Mouse (Mus musculus) neural tube, embryonic 12.5 days (tissue): Measurements from ENCODE around the gene Gm49361. TPM values are rescaled to one million over a fixed set of nuclear protein-coding genes. Genes with fewer than 3 reads are reported as not detected.

ENCODE experiments used
- ATAC-seq: fragments of 200-750 bp; cut with Nextera tagmentation; 2 replicates; pipeline ENCODE4 v1.8.0; 2017; ENCODE audit warnings: low read depth, mild to moderate bottlenecking, moderate TSS enrichment, moderate library complexity; ENCODE audit not compliant: low FRiP score
- H3K27ac ChIP-seq: fragments of 300-500 bp; sonication (generic); 2 replicates; pipeline ENCODE4 v1.5.1; 2016
- H3K27me3 ChIP-seq: fragments of 300-500 bp; sonication (generic); replicated peaks from 2 replicates; pipeline ENCODE4 v1.6.1; 2016; ENCODE audit warnings: mild to moderate bottlenecking
- H3K36me3 ChIP-seq: fragments of 300-500 bp; sonication (generic); 2 replicates; pipeline ENCODE4 v1.6.1; 2016; ENCODE audit warnings: mild to moderate bottlenecking
- H3K4me1 ChIP-seq: fragments of 300-500 bp; sonication (generic); 2 replicates; pipeline ENCODE4 v1.6.1; 2016
- H3K4me2 ChIP-seq: fragments of 300-500 bp; sonication (generic); replicated peaks from 2 replicates; pipeline ENCODE4 v1.6.1; 2016; ENCODE audit warnings: mild to moderate bottlenecking
- H3K4me3 ChIP-seq: fragments of 300-500 bp; sonication (generic); 2 replicates; pipeline ENCODE4 v1.5.1; 2016
- H3K9ac ChIP-seq: fragments of 300-500 bp; sonication (generic); 2 replicates; pipeline ENCODE4 v1.6.1; 2016; ENCODE audit warnings: mild to moderate bottlenecking
- H3K9me3 ChIP-seq: fragments of 300-500 bp; sonication (generic); 2 replicates; pipeline ENCODE4 v1.6.1; 2016; ENCODE audit warnings: mild to moderate bottlenecking
- WGBS: fragments of 180-500 bp; shearing (Covaris S2); methylation state at CpG from one replicate; pipeline ENCODE4 v1.1.7; 2016; 5-methylcytosine and 5-hydroxymethylcytosine counted together
- polyA plus RNA-seq: library from polyadenylated mRNA; unstranded; fragments of >200 nt; fragmentation: Nextera tagmentation; extraction: Ambion mirVana; gene quantifications from 2 replicates; pipeline ENCODE4 v1.2.1, GENCODE M21; 2016

The Gm49361 gene
- polyA plus RNA-seq, 1 experiment from 2014 or later, result not detected

DNA sequence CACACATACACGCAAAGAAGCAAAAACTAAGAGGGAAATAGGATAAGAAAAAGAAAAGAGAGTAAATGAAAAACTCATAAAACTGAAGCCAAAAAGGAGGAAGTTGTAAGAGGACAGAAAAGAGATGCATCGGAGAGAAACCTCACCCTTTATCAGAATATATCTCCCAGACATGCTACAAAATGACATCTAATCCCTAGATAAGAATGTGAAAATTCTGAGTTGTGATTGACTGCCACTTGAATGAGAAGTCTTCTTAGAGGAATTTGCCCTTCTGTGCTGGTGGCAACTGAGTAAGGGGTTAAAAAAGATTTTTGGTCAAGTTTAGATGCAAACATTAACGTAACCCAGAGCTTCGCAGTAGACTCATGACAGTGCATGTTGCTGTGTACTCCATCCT is 99.7 kb downstream of the Gm49361 start:
- no peaks in the 10 kb centered on the region for H3K27me3 ChIP-seq
- H3K4me2 ChIP-seq, result no peak overlapping the region
- no peak overlapping the region for H3K9ac ChIP-seq
- no peaks in the 10 kb centered on the region for H3K4me1 ChIP-seq
- H3K27ac ChIP-seq, result no peak overlapping the region
- 0 out of 2 replicates have a peak, but pooled peaks cover 2% of the 10 kb centered on the region for H3K36me3 ChIP-seq
- no peaks in the 10 kb centered on the region for H3K9me3 ChIP-seq
- no peak overlapping the region for H3K4me3 ChIP-seq
- ATAC-seq, result no peak
- 93% methylated on average over 4 of the region's 4 CpGs for WGBS

DNA sequence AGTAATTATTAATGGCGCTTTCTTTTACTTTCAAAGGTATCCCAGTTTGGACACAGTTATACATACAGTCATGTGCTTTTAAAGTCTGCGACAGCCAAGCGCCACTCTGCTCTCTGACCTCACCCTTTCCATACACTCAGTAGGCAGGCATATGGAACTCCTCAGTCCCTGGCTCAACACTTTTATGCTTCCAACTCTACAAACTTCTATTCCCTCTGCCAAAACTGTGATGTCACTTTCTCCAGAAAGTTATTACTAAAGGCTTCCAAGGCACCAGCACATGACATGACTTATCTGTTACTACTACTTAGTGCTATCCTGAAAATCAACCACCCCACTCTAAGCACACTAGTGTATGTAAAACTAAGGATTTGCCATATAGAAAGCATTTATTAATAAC is 106.8 kb downstream of the Gm49361 start:
- H3K9me3 ChIP-seq, result no peaks in the 10 kb centered on the region
- no peak for ATAC-seq
- no peak overlapping the region for H3K27ac ChIP-seq
- H3K4me1 ChIP-seq, result peaks cover 2% of the 10 kb centered on the region; the same call in 1 of the 2 replicates
- H3K4me2 ChIP-seq, result no peak overlapping the region
- H3K27me3 ChIP-seq, result no peaks in the 10 kb centered on the region
- H3K4me3 ChIP-seq, result no peak overlapping the region
- 95% methylated on average over 3 of the region's 3 CpGs for WGBS
- no peak overlapping the region for H3K9ac ChIP-seq
- 0 out of 2 replicates have a peak, but pooled peaks cover 5% of the 10 kb centered on the region for H3K36me3 ChIP-seq

DNA sequence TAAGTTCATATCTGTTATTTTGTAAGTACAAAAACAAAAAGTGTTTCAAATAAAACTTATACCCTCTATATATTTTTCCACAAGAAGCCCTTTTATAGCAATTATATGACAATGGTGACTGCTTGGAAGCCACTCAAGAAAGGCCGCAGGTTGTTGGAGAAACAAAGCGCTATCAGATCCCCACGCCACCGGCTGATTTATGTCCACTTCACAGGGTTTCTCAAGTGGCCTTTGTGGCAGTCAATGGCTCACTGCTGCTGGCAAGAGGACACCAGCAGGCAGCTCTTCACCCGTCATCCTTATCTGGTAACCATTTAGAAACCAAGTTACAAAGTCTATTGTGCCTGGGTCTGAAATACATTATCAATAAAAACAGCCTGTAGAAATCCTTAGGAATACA is 111.8 kb downstream of the Gm49361 start:
- 9% methylated on average over 5 of the region's 5 CpGs for WGBS
- Histone ChIP-seq H3K27ac (no peak overlapping the region), H3K4me3 (no peak overlapping the region), H3K36me3 (no peaks in the 10 kb centered on the region; the same call in 1 of the 2 replicates), H3K4me1 (peaks cover 3% of the 10 kb centered on the region; the same call in 1 of the 2 replicates), H3K4me2 (no peak overlapping the region), H3K9ac (no peak overlapping the region), H3K9me3 (no peaks in the 10 kb centered on the region), H3K27me3 (no peaks in the 10 kb centered on the region)
- 0 out of 2 replicates have a peak, but pooled peaks have one; percentile 48 for ATAC-seq

DNA sequence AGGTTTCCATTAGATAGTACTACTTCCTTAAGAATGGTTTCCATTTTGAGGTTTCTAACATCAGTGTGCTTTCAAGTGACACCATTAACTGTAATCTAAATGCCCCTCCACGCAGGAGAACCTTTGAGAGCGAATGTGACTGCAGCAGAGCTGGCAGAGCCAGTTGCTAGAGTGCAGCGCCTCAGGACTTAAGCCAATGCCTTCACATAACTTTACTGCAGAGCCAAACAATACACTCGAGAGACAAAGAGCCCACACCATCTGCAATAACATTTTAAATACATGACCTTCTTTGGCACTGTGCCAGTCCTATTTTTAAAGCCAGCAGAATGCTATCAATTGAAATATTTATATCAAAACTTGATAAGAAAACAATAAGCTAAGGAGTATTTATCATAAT is 116.3 kb downstream of the Gm49361 start:
- Histone ChIP-seq H3K4me2 (no peak overlapping the region), H3K27ac (no peak overlapping the region), H3K36me3 (peaks cover 24% of the 10 kb centered on the region), H3K4me1 (peaks cover 3% of the 10 kb centered on the region; the same call in 1 of the 2 replicates), H3K27me3 (no peaks in the 10 kb centered on the region), H3K9me3 (no peaks in the 10 kb centered on the region), H3K9ac (no peak overlapping the region), H3K4me3 (no peak overlapping the region)
- no peak for ATAC-seq
- 80% methylated on average over 4 of the region's 4 CpGs for WGBS

DNA sequence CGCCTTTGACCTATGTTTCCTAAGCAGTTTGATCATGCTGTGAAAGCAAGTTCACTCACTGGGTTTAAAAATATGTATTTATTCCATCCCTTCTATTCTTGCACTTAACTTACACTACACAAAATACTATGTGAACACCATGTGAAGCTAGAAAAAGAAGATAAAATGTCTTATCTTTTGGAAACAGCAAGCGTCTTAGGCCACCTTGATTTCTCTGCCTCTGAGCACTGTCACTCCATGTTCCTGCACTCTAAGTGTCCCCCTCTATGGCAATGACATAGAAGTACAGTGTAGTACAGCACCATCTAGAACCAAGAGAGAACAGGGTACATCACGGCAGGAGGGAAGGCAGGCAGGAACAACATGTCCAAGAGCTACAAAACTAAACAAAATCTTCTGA is 123.0 kb downstream of the Gm49361 start:
- Histone ChIP-seq H3K36me3 (peaks cover 27% of the 10 kb centered on the region), H3K4me1 (no peaks in the 10 kb centered on the region), H3K27me3 (no peaks in the 10 kb centered on the region), H3K4me2 (no peak overlapping the region), H3K27ac (no peak overlapping the region), H3K4me3 (no peak overlapping the region), H3K9me3 (no peaks in the 10 kb centered on the region), H3K9ac (no peak overlapping the region)
- WGBS, result 87% methylated on average over 3 of the region's 3 CpGs
- no peak for ATAC-seq

DNA sequence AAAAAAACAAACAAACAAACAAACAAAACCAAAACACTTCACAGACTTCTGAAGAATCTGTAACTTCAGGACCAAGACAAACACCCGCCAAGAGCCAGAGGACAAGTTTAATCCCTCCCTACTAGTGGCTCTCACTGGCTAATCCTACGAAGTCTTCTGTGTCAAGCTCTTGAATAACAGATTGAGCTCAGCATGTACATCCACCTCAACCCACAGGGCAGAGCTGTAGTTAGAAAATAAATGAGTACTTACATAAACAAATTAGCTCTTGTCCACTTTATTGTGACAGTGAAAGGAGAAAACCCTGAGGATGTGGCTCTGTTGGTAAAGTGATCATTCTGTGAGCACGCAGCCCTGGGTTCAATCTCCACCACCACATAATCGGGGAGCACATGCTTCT is 124.2 kb downstream of the Gm49361 start:
- no peaks in the 10 kb centered on the region for H3K4me1 ChIP-seq
- H3K9me3 ChIP-seq, result no peaks in the 10 kb centered on the region
- no peak overlapping the region for H3K9ac ChIP-seq
- H3K27ac ChIP-seq, result no peak overlapping the region
- H3K36me3 ChIP-seq, result peaks cover 19% of the 10 kb centered on the region
- H3K27me3 ChIP-seq, result no peaks in the 10 kb centered on the region
- WGBS, result 82% methylated on average over 4 of the region's 4 CpGs
- no peak for ATAC-seq
- H3K4me3 ChIP-seq, result no peak overlapping the region
- no peak overlapping the region for H3K4me2 ChIP-seq

DNA sequence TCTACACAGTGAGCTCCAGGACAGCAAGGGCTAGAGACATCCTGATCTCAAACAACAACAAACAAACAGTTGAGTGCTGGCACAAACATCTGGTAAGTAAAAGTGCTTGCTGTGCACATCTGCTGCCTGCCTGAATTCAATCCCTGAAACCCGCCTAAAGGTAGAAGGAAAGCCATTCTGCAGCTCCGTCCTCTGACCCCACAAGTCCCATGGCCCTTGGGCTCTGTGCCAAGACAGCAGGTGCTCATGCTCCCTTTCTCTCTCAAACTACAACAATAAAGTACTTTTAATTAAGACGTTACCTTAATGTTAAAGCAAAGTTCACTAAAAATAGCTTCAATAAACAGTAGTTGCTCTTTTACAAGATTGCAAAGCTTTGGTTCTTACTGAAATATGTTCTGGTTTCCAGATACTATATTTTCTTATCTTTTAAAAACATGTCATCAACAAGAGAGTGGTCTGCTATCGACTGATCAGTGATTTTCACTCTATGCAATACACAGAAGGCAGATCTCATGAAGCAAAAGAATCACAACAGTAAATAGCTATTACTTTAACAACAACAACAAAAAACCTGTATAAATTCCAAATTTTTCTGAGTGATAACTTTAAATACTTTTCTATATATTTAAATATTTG is 125.2 kb downstream of the Gm49361 start:
- Histone ChIP-seq H3K27ac (no peak overlapping the region), H3K4me1 (no peaks in the 10 kb centered on the region), H3K9ac (no peak overlapping the region), H3K27me3 (no peaks in the 10 kb centered on the region), H3K36me3 (peaks cover 11% of the 10 kb centered on the region; the same call in 1 of the 2 replicates), H3K4me3 (no peak overlapping the region), H3K4me2 (no peak overlapping the region), H3K9me3 (no peaks in the 10 kb centered on the region)
- WGBS, result 52% methylated on average over 4 of the region's 4 CpGs
- ATAC-seq, result no peak

DNA sequence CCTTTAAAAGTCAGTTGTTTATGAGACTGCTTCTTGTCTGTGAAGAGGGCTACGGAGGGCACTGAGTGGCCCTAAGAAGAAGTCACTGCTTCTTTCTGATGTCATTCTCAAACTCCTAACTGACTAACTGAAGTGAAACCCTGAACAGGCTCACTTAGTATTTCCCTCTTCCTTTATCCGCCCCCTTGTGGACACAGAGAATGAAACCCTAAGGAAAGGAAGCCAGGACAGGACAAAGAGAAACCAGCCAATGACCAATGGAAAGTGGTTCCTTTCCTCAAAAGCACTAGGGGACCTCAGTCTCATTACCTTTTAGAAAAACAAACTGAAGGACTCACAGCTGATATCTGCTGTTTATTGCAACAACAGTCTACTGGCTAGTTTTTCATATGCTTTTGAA is 126.4 kb downstream of the Gm49361 start:
- 58% methylated on average over 2 of the region's 2 CpGs for WGBS
- ATAC-seq, result no peak
- H3K27ac ChIP-seq, result no peak overlapping the region
- H3K4me1 ChIP-seq, result no peaks in the 10 kb centered on the region
- H3K4me2 ChIP-seq, result no peak overlapping the region
- H3K9me3 ChIP-seq, result no peaks in the 10 kb centered on the region
- no peak overlapping the region for H3K4me3 ChIP-seq
- peaks cover 7% of the 10 kb centered on the region; the same call in 1 of the 2 replicates for H3K36me3 ChIP-seq
- H3K27me3 ChIP-seq, result no peaks in the 10 kb centered on the region
- H3K9ac ChIP-seq, result no peak overlapping the region

DNA sequence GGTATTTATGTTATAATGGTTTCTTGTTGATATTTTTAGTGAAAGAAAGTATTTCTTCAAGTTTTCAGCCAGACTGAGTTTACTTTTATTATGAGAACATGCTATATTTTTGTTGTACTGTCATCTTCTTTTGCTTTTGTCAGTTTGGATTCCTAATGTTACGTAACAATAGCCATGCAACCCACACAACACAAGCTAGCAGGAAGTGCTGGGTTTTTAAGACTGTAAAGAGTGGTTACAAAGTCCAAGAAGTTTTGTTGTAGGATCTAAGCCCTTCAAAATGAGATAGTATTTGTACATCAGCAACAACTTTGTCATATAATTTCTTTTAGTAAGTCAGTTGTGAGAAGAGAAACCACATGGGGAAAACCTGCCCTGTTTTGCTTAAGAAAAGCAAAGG is 128.2 kb downstream of the Gm49361 start:
- whole genome bisulfite sequencing, result 98% methylated on average over 1 of the region's 1 CpGs
- H3K9ac ChIP-seq, result no peak overlapping the region
- no peaks in the 10 kb centered on the region for H3K36me3 ChIP-seq
- no peak overlapping the region for H3K4me2 ChIP-seq
- ATAC-seq, result no peak
- no peaks in the 10 kb centered on the region for H3K9me3 ChIP-seq
- no peaks in the 10 kb centered on the region for H3K4me1 ChIP-seq
- H3K4me3 ChIP-seq, result no peak overlapping the region
- H3K27ac ChIP-seq, result no peak overlapping the region
- H3K27me3 ChIP-seq, result no peaks in the 10 kb centered on the region

DNA sequence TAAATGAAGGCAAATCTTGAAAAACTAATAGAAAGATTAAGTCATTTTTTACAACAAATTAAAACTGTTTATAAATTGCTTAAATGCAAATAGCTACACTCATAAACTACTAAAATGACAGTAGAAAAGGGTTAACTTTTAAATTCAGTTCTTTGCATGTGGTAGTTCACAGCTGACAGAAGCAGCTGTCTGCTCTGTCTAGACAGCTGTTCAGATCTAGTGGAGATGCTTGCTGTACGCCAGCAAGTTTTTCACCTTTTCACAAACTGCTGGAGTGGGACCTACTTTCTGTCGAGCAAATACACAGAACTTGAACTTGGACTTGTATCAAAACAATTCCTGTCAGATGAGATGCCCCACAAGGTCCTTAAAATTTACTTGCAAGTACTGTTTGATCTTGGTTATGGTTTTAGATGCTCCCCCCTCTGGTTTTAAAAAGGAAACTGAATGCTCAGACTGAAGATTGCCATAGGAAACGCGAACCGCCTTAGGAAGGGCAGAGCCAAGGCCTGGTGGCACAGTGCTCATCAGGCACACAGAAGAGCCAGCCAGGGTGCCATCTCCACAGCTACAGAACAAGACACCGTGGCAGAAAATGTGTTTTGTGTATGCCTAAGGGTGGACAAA is 129.5 kb downstream of the Gm49361 start:
- ATAC-seq, result no peak
- no peak overlapping the region for H3K4me2 ChIP-seq
- H3K4me1 ChIP-seq, result no peaks in the 10 kb centered on the region
- H3K9me3 ChIP-seq, result no peaks in the 10 kb centered on the region
- WGBS, result 87% methylated on average over 6 of the region's 6 CpGs
- H3K27ac ChIP-seq, result no peak overlapping the region
- H3K9ac ChIP-seq, result no peak overlapping the region
- H3K4me3 ChIP-seq, result no peak overlapping the region
- H3K27me3 ChIP-seq, result no peaks in the 10 kb centered on the region
- H3K36me3 ChIP-seq, result no peaks in the 10 kb centered on the region

DNA sequence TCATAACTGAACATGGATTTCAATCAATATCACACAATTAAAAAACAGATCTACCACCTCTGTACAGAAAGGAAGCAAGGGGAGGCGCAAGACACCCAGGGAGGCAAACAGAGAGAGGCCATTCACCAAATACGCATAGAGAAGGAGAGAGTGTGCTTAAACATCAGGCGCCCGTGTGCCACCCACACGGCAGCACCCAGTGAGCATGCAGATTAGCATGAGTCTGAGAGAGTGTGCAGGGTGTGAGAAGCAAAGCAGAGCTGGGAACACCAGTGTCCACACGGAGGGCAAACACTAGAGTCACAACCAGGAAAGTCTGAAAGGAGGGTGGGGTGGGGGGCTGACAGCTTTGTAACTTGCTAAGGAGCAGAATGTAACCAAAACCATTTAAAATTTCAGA is 130.1 kb downstream of the Gm49361 start:
- no peaks in the 10 kb centered on the region for H3K36me3 ChIP-seq
- no peak overlapping the region for H3K4me2 ChIP-seq
- no peaks in the 10 kb centered on the region for H3K4me1 ChIP-seq
- 86% methylated on average over 6 of the region's 6 CpGs for WGBS
- no peak overlapping the region for H3K4me3 ChIP-seq
- no peaks in the 10 kb centered on the region for H3K27me3 ChIP-seq
- no peak for ATAC-seq
- H3K9me3 ChIP-seq, result no peaks in the 10 kb centered on the region
- H3K9ac ChIP-seq, result no peak overlapping the region
- H3K27ac ChIP-seq, result no peak overlapping the region

DNA sequence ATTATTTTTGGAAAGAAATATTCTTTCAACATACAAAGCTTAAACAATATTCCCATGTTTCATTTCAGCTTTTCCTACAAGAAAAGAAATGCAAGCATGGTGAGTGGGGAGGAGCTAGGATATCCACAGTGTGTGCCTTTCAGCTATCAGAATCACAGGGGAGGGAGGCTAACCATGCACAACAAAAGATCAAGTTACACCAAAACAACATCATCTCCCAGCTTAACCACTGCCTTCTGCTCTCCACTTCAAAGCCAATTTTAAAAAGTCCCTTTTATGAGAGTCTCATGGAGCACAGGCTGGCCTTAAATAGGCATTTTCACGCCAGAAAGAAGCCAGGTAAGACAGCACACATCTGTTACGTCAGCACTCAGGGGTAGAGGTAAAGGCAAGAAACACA is 134.9 kb downstream of the Gm49361 start:
- no peak overlapping the region for H3K4me2 ChIP-seq
- H3K9ac ChIP-seq, result no peak overlapping the region
- no peak overlapping the region for H3K4me3 ChIP-seq
- H3K4me1 ChIP-seq, result 0 out of 2 replicates have a peak, but pooled peaks cover 4% of the 10 kb centered on the region
- 55% methylated on average over 2 of the region's 2 CpGs for WGBS
- no peaks in the 10 kb centered on the region for H3K36me3 ChIP-seq
- ATAC-seq, result no peak
- H3K27ac ChIP-seq, result no peak overlapping the region
- H3K9me3 ChIP-seq, result no peaks in the 10 kb centered on the region
- H3K27me3 ChIP-seq, result no peaks in the 10 kb centered on the region
